Mouse (Mus musculus) midbrain, embryonic 14.5 days (tissue): ENCODE results near the gene Mrln. TPM values are rescaled to one million over a fixed set of nuclear protein-coding genes. Genes with fewer than 3 reads are reported as not detected.

Experiments used
- polyA plus RNA-seq: library from polyadenylated mRNA; unstranded; fragments of >200 nt; fragmentation: Nextera tagmentation; extraction: Ambion mirVana; gene quantifications from 2 replicates; pipeline ENCODE4 v1.2.1, GENCODE M21; 2014

The Mrln gene
- polyA plus RNA-seq, 1 experiment from 2014 or later, result not detected

Other genes with a start within 250 kb of the Mrln start
- gene Ccdc6, start 107.5 kb upstream of the Mrln start, polyA plus RNA-seq, result 34.9 and 39.7 TPM in 2 replicates
- gene Slc16a9, start 40.4 kb downstream of the Mrln start, polyA plus RNA-seq, result 0.81 and 1.1 TPM in 2 replicates
- gene Fam13c, start 235.8 kb downstream of the Mrln start, polyA plus RNA-seq, result 31.3 and 33.6 TPM in 2 replicates